Mouse (Mus musculus) skeletal muscle tissue, adult 2 months (tissue): ENCODE measurements around the gene B3galt4.
"Not testable (repeated sequence)": the region's sequence is repeated elsewhere in the genome, so short reads cannot be mapped to it uniquely, and the experiment has no call there.

Source experiments
- DNase-seq: peaks from one replicate; pipeline ENCODE4 v3.0.0-alpha.2; 2012; ENCODE audit warnings: low read depth, low spot score

B3galt4 gene

GRCm38 (mm10) chr17:33904835-33905234 lies 46.5 kb downstream of the B3galt4 start, which contains the start of gene Platr17:
Gene Platr17 (plus strand): TSS chr17:33905135.
- not testable (repeated sequence) for DNase-seq

- DNase-seq, result not testable (repeated sequence)
Measured at GRCm38 (mm10) chr17:33903911-33904651, 47.2 kb downstream of the B3galt4 start.

- no peak for DNase-seq
Measured at GRCm38 (mm10) chr17:33902491-33902890, 48.8 kb downstream of the B3galt4 start.

GRCm38 (mm10) chr17:33902079-33902478 lies 49.2 kb downstream of the B3galt4 start:
- no peak for DNase-seq

GRCm38 (mm10) chr17:33901653-33902052 lies 49.6 kb downstream of the B3galt4 start:
- no peak for DNase-seq

- DNase-seq, result no peak
Measured at GRCm38 (mm10) chr17:33900989-33901314, 50.3 kb downstream of the B3galt4 start.

GRCm38 (mm10) chr17:33900281-33900988 lies 50.9 kb downstream of the B3galt4 start:
- DNase-seq, result no peak
